Mouse (Mus musculus): ENCODE data around the gene Usp44.
"Not testable (repeated sequence)": the region's sequence is repeated elsewhere in the genome, so short reads cannot be mapped to it uniquely, and the experiment has no call there.

Gene Usp44

GRCm38 (mm10) chr10:93830931-93831729 is at the start of gene Usp44:
TSS of gene Usp44 (plus strand) at chr10:93831555.
- DNase-seq: no peak

DNA sequence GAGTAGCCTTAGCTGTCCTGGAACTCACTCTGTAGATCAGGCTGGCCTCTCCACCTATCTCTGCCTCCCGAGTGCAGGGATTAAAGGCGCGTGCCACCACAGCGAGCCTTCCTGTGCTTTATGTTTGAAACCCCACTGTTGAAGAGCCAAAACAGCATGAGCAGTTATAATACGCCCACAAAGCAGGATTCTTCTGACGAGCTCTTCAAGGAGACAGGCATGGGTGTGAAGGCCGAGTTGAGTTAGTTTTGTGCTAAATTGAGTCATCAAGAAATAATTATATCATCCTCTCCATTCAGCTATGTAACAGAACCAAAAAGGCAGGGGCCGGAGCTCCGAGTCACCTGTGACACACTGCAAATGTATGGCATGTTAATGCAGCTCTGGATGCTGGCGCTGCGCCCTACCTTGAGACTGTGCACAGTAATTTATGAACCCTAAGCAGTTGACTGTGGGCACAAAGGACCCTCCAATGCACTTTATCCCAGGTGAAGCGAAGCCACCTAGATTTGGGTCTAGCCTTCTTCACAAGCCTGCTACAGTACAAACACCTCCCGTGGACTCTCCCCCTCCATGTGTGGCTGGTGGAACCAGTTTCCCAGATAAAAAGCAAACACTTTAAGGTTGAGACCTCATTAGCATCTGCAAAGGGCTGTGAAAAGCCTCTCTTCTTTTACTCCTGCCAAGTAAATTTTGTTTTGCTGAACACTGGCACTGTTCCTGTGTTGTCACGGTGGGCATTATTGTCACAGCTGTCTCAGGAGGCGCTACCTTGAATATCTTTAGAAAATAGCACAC is 47.9 kb upstream of the Usp44 start:
- no peak for DNase-seq

GRCm38 (mm10) chr10:93799711-93800362 is 31.5 kb upstream of the Usp44 start:
- no peak for DNase-seq

- DNase-seq: no peak
Observed at GRCm38 (mm10) chr10:93800363-93800722, 31.0 kb upstream of the Usp44 start.

DNA sequence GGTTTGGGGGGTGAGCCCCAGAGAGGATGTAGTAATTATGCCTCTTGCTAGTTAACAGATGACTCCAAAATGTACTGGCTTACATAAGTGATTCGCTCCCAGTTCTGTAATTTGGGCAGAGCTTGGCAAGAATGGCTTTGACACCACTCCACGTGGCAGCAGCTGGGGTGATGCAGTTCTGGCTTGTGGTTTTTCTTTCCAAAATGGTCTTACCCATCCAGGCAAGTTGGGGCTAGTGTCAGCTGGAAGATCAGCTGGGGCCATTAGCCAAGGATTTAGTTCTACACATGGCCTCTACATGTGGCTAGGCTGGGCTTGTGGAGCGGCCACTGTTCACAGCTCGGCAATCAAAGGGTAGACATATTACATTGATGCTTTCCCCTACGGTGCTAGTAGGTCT is 30.5 kb upstream of the Usp44 start:
- DNase-seq: no peak

GRCm38 (mm10) chr10:93803199-93803598 is 28.2 kb upstream of the Usp44 start:
- DNase-seq: no peak

DNA sequence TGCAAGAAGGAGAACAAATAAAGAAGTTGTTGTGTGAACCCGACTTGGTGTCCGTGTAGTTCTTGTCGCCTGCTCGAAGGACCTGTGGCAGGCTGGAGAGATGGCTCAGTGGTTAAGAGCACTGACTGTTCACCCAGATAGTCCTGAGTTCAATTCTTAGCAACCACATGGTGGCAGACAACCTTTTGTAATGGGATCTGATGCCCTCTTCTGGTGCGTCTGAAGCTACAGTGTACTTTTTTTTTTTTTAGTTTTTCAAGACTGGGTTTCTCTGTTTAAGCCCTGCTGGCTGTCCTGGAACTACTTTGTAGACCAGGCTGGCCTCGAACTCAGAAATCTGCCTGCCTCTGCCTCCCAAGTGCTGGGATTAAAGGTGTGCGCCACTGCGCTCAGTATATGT is 21.9 kb upstream of the Usp44 start:
- DNase-seq: not testable (repeated sequence)

DNA sequence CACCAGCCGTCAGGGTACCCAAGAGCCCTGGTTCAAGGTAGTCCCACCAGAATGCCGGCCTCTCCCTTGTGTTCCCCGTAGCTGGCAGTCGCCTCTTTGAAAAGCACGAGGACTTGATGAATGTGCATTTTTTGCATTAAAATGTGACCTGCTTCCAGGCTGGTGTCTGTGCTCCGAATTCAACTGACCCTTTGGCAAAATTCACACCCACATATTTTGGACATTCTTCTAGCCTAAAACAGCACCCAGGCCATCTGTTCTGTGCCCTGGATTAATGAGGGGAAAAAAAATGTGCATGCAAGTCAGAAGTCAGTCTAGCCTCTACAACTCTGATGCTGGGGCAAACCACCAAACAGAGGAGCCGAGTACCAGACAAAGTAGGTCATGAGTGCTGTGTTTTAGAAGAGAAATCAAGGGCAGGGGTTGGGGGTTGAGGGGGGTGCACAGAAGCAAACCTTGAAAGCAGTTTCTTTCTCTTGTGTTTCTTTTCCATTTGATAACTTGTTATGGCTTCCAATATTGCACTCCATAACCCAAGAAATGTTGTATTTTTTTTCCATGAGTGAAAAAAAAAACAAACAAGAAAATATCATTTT is 20.7 kb upstream of the Usp44 start:
- DNase-seq: no peak

DNA sequence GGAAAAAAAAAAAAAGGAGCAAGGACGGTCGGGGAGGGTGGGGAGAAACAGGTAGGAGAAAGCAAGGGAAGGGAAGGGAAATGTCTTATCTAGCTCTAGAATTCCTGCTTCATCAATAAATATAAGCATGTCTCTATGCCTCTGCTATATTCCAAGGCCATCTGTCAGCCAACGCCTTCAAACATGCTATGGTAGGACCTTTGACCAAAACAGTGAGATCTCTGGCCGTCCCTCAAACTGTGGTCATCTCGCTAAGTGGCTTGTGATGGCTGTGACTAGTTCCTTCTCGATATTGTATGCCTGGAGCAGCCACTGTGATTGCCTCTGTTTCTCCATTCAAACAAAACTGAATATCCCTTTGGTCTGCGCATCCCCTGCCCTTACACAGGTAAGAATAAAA is 19.3 kb upstream of the Usp44 start:
- no peak for DNase-seq

DNA sequence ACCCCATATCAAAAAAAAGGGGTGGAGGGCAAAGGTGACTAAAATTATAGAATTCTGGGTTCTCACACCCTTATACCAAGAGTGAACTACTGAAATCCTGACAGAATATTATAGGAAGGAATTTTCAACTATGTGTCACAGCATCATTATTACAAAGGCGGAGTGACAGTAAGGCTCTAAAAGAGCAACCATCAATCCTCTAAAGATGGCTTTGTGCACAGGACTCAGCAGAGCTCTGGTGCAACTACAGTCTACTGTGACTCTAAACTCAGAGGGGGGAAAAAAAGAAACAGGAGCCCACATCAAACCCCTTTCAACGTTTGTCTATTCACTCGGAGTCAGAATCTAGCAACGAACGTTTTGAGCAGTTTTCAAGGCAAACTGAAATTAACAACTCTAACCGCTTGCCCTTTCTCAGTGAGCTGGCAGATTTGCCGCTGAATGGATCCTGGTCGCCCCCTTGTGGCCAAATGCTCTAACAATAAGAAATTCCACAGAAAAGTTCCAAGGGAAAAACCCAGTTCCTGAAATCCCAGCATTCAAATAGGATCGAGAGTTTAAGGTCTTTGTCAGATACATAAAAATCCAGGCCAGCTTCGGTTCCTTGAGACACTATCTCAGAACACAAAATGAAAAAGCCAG is 18.5 kb upstream of the Usp44 start:
- peak; percentile 91 for DNase-seq

- DNase-seq: no peak
Observed at GRCm38 (mm10) chr10:93813755-93814154, 17.6 kb upstream of the Usp44 start.

DNA sequence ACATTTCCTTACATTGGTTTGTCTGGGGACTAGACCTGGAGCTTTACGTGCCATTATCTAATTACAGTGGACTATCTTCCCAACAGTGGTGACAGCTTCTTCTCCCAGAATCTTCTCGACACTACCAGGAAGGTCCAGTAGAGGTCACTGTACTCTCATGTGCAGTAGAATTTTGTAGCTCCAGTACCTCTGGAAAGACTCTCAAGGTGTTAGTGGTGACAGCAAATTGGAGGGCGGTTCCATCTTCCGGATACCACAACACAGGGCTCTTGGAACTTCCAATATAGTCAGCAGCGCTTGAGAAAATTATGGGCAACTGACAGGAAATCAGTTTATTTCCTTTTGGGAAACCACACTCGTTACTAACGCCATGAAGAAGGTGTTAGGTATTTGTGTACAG is 12.7 kb upstream of the Usp44 start:
- DNase-seq: peak; percentile 69

GRCm38 (mm10) chr10:93829898-93830831 is 1.2 kb upstream of the Usp44 start:
- no peak for DNase-seq

DNA sequence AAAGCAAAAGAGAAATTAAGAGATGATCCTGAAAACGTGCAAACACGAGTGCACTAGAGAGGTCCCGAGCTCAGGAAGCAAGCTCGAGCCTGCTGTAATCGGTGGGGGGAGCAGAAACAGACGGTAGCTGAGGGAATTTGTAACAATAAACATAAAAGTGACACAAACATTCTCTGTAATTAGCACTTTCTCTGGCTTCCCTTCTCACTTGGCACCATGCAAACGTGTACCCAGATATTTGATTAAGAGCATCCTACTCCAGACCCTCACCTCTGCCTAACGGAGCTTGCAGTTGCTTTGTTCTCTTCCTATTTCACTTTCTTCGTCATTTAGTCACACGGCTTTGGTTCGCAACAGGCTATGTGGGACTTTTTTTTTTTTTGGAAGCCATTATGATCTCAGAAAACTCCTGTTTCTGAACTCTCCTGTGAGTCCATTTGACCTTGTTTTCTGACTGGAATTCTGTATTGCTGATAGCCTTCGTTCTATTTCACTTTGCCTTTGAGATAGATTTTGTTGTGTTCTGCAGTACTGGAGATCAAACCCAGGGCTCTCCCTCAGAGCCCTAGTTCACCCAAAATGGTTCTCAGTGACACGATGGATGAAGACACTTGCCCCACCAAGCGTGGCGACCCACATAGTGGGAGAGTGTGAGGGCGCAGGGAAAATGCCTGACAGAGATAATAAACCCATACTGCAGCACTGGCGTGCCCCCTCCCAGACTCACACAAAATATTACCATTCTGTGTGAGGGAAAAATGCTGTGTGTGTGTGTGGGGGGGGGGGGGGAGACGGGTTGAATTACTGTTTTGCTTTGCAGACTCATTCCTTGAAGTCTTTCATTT is 597 bp downstream of the Usp44 start:
- no peak for DNase-seq

DNA sequence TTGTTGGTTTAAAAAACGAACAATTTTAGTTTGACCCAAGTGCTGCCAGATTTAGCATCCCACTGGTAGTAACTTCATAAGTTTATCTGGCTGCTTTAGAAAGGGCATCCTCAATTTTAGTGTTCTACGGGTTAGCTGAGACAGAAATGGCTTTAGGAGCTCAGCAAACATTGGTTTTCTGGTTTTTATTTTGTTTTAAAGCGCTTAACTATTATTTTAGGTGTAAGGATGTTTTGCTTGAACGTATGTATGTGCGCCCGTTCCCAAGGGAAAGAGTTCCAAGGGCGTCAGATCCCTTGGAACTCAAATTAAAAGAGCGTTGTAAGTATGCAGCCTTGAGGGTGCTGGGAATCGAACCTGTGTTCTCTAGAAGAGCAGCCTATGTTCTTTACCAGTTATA is 1.5 kb downstream of the Usp44 start:
- no peak for DNase-seq

GRCm38 (mm10) chr10:93833370-93833698 is 2.0 kb downstream of the Usp44 start:
- DNase-seq: no peak

DNA sequence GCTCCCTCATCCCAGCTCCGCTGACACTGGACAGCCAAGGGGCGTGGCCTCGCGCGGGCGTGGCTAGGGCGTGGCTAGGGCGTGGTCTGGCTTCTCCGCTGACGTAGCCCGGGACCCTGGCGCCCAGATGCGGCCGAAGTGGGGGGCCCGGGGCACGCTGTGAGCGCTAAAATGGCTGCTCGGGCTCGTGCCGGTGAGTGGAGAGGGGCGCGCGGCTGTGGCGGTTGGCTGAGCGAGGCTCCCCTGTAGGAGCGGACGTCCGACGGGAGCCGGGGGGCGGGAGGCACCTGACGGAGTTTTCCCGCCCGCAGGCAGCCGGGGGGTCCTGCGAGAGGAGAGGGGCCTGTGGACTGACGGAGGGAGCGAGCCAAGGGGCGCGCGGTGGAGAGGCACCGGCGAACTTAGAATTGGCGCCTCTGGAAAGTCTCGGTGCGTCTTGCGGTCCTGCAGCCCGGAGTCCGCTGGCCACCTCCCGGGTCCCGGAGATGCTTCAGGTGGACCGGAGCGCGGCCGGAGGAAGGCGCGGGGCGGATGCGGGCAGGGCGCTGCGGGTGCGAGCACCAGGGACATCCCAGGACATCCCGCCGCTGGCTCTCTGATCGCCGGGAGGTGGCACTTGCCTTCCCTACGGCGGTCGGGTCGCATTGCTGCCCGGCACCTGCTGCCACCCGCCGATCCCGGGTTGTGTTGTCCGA is 2.5 kb downstream of the Usp44 start:
- DNase-seq: peak; percentile 31

DNA sequence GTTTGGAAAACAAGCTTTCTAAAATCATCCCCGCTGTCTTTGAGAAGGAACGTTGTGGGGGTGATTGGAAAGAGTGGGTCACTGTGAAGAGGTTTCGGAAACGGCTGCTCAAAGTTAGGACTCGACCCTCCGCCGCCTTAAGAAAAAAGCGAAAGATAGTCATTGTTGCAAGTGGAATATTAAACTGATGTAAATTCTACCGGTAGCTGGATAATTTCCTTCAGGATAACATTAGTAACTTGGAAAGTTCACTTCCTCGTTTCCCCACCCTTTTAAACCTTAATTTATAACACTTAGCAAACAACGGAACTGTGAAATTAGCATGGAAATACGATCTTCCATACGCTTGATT is 3.0 kb downstream of the Usp44 start:
- DNase-seq: no peak

DNA sequence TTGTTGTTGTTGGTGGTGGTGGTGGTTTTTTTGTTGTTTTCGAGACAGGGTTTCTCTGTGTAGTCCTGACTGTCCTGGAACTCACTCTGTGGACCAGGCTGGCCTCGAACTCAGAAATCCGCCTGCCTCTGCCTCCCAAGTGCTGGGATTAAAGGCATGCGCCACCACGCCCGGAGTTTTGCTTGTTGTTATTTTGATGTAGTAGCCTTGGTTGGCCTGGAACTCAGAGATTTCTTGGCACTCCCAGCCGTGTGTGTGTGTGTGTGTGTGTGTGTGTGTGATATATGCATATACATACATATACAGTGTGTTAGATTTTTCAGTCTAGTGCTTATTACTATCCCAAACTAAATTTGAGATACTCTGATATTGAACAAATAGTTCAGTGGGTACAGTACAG is 3.8 kb downstream of the Usp44 start:
- not testable (repeated sequence) for DNase-seq

- DNase-seq: no peak
Observed at GRCm38 (mm10) chr10:93846706-93847105, 15.4 kb downstream of the Usp44 start.

Measured in right cerebral cortex, postnatal 4 days (tissue).